Mouse (Mus musculus): ENCODE measurements around the gene Crabp2. TPM values are rescaled to one million over a fixed set of nuclear protein-coding genes. Genes with fewer than 3 reads are reported as not detected.

The Crabp2 gene
- polyA plus RNA-seq, 1 experiment, result not detected

GRCm38 (mm10) chr3:87989935-87990334 is 41.5 kb downstream of the Crabp2 start:
- no peak overlapping the region for H3K27ac ChIP-seq (ENCODE audit: insufficient read depth, low read depth, low read length)
- TF ChIP-seq POLR2A (IDR thresholded peaks at IDR 0.05; ENCODE audit: borderline replicate concordance, low read depth, low read length) (no peak), CTCF (IDR thresholded peaks at IDR 0.05; ENCODE audit: low read depth, low read length) (no peak)
- no peak overlapping the region for H3K4me3 ChIP-seq (ENCODE audit: insufficient read depth, low read length)
- peaks cover 22% of the 10 kb centered on the region for H3K4me1 ChIP-seq (ENCODE audit: control insufficient read depth, insufficient read depth, low read length)

DNA sequence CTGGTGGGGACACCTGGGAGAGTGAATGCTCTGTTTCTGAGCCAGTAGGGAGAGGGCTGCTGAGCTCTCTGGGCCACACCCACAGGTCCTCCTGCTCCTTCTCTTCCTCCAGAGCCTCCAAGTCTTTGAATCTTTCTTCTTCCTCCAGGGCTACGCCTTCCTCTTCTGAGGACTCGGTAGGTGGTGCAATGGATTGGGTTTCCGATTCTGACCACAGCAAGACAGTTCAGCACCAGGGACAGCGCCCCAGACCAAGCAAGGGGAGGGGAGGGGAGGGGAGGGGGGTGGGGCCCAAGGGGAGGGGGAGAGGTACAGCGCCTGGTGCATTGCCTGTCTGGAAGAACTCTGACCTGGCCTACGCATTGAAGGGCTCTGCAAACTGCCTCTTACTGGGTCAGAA is 45.0 kb downstream of the Crabp2 start:
- Histone ChIP-seq H3K4me1 (ENCODE audit: control insufficient read depth, insufficient read depth, low read length) (peaks cover 2% of the 10 kb centered on the region; the same call in 1 of the 2 replicates), H3K4me3 (ENCODE audit: insufficient read depth, low read length) (no peak overlapping the region), H3K27ac (ENCODE audit: insufficient read depth, low read depth, low read length) (no peak overlapping the region)
- TF ChIP-seq POLR2A (IDR thresholded peaks at IDR 0.05; ENCODE audit: borderline replicate concordance, low read depth, low read length) (no peak), CTCF (IDR thresholded peaks at IDR 0.05; ENCODE audit: low read depth, low read length) (no peak)

- H3K27ac ChIP-seq (ENCODE audit: insufficient read depth, low read depth, low read length), result no peak overlapping the region
- no peak overlapping the region for H3K4me3 ChIP-seq (ENCODE audit: insufficient read depth, low read length)
- H3K4me1 ChIP-seq (ENCODE audit: control insufficient read depth, insufficient read depth, low read length), result no peaks in the 10 kb centered on the region
- TF ChIP-seq POLR2A (IDR thresholded peaks at IDR 0.05; ENCODE audit: borderline replicate concordance, low read depth, low read length), result no peak
- no peak for TF ChIP-seq CTCF (IDR thresholded peaks at IDR 0.05; ENCODE audit: low read depth, low read length)
Measured at GRCm38 (mm10) chr3:87995331-87995730, 46.9 kb downstream of the Crabp2 start.

- H3K4me3 ChIP-seq (ENCODE audit: insufficient read depth, low read length), result no peak overlapping the region
- no peak for TF ChIP-seq CTCF (IDR thresholded peaks at IDR 0.05; ENCODE audit: low read depth, low read length)
- no peak for TF ChIP-seq POLR2A (IDR thresholded peaks at IDR 0.05; ENCODE audit: borderline replicate concordance, low read depth, low read length)
- no peak overlapping the region for H3K27ac ChIP-seq (ENCODE audit: insufficient read depth, low read depth, low read length)
- no peaks in the 10 kb centered on the region for H3K4me1 ChIP-seq (ENCODE audit: control insufficient read depth, insufficient read depth, low read length)
Measured at GRCm38 (mm10) chr3:87996401-87996800, 47.9 kb downstream of the Crabp2 start.

DNA sequence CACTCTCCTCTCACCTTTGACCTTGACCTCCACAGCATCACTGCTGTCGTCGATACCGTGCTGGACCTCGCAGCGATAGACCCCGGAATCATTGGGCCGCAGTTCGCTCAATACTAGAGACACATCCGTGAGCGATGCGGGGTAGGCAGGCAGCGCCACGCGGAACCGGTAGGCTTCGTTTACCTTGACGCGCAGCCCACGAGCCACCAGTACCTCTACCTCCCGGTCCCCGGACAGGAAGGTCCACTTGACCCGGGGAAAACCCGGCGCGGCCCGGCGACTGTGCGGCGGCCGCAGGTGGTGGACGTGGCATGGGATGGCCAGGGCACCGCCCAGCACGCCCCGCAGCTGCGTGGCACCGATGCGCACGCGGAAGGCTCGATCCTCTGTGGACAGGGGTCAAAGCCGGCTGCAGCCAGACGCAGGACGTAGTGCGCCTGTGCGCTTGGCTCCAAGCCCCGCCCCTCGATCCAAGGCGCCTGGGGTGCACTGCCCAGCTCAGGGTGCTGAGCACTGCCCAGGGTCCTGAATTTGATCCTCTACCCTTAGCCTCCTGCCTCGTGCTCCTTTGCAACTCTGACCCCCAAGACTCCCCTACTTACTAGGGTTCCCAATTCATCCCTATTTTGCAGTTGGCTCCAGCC is 48.6 kb downstream of the Crabp2 start:
- Histone ChIP-seq H3K27ac (ENCODE audit: insufficient read depth, low read depth, low read length) (no peak overlapping the region), H3K4me3 (ENCODE audit: insufficient read depth, low read length) (peak overlapping the region; percentile 22; the same call in 1 of the 2 replicates), H3K4me1 (ENCODE audit: control insufficient read depth, insufficient read depth, low read length) (no peaks in the 10 kb centered on the region)
- TF ChIP-seq CTCF (IDR thresholded peaks at IDR 0.05; ENCODE audit: low read depth, low read length) (no peak), POLR2A (IDR thresholded peaks at IDR 0.05; ENCODE audit: borderline replicate concordance, low read depth, low read length) (no peak)

GRCm38 (mm10) chr3:87998747-87999146 is 50.3 kb downstream of the Crabp2 start:
- TF ChIP-seq CTCF (IDR thresholded peaks at IDR 0.05; ENCODE audit: low read depth, low read length) (no peak), POLR2A (IDR thresholded peaks at IDR 0.05; ENCODE audit: borderline replicate concordance, low read depth, low read length) (no peak)
- H3K27ac ChIP-seq (ENCODE audit: insufficient read depth, low read depth, low read length), result no peak overlapping the region
- no peaks in the 10 kb centered on the region for H3K4me1 ChIP-seq (ENCODE audit: control insufficient read depth, insufficient read depth, low read length)
- H3K4me3 ChIP-seq (ENCODE audit: insufficient read depth, low read length), result no peak overlapping the region

GRCm38 (mm10) chr3:87999243-87999895 is 50.9 kb downstream of the Crabp2 start:
- TF ChIP-seq CTCF (IDR thresholded peaks at IDR 0.05; ENCODE audit: low read depth, low read length), result no peak
- Histone ChIP-seq H3K27ac (ENCODE audit: insufficient read depth, low read depth, low read length) (no peak overlapping the region), H3K4me1 (ENCODE audit: control insufficient read depth, insufficient read depth, low read length) (no peaks in the 10 kb centered on the region), H3K4me3 (ENCODE audit: insufficient read depth, low read length) (no peak overlapping the region)

GRCm38 (mm10) chr3:88000181-88000580 is 51.7 kb downstream of the Crabp2 start, which contains the start of gene Bcan:
Gene Bcan (minus strand): TSS chr3:88000230.
- Histone ChIP-seq H3K4me1 (ENCODE audit: control insufficient read depth, insufficient read depth, low read length) (no peaks in the 10 kb centered on the region), H3K27ac (ENCODE audit: insufficient read depth, low read depth, low read length) (no peak within 1 kb of the TSS), H3K4me3 (ENCODE audit: insufficient read depth, low read length) (peak within 1 kb of the TSS; percentile 10; the same call in 1 of the 2 replicates)
- TF ChIP-seq CTCF (IDR thresholded peaks at IDR 0.05; ENCODE audit: low read depth, low read length), result no peak
- no peak for TF ChIP-seq POLR2A (IDR thresholded peaks at IDR 0.05; ENCODE audit: borderline replicate concordance, low read depth, low read length)

- Histone ChIP-seq H3K4me1 (ENCODE audit: control insufficient read depth, insufficient read depth, low read length) (no peaks in the 10 kb centered on the region), H3K27ac (ENCODE audit: insufficient read depth, low read depth, low read length) (no peak overlapping the region), H3K4me3 (ENCODE audit: insufficient read depth, low read length) (no peak overlapping the region)
- TF ChIP-seq POLR2A (IDR thresholded peaks at IDR 0.05; ENCODE audit: borderline replicate concordance, low read depth, low read length) (no peak), CTCF (IDR thresholded peaks at IDR 0.05; ENCODE audit: low read depth, low read length) (no peak)
Measured at GRCm38 (mm10) chr3:88000816-88001595, 52.5 kb downstream of the Crabp2 start.

Measured in bone marrow macrophage, adult 2 months (primary cell).